Mouse (Mus musculus) fat pad, adult 2 months (tissue): ENCODE measurements around the gene Accs.
A peak's percentile ranks its signal among the peaks of the same experiment; 100 is the strongest.

ENCODE experiments used
- DNase-seq: peaks from one replicate; pipeline ENCODE4 v3.0.0-alpha.2; 2011; ENCODE audit warnings: low read depth, low spot score; ENCODE audit errors: extremely low read depth

The Accs gene

DNA sequence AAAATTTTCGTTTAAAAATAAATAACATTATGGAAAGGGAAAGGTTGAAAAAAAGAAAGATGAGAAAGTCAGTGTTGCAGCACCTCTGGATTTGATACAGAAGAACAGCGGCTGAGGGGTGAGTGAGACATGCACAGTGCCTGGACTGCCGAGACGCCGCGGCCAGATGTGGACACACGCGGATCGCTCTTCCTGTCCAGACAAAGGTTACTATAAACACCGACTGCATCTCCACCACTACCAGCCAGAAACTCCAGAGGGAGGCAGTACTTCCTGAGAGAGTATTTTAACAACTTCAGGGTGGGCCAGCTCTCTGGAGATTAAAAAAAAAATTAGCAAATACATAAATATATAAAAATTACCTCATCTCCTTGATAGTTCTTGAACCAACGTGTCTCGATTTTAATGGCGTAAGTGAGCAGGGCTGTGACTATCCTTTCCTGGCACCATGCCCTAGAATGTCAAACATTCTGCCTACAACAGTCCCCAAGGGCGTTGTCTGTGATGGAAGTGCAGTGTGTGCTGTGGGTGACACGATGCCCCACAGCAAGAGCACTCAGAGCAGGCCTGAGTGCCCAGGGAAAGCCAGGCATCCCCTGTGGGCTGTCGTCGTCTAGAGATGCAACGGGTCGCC lies 52.5 kb downstream of the Accs start:
- no peak for DNase-seq

DNA sequence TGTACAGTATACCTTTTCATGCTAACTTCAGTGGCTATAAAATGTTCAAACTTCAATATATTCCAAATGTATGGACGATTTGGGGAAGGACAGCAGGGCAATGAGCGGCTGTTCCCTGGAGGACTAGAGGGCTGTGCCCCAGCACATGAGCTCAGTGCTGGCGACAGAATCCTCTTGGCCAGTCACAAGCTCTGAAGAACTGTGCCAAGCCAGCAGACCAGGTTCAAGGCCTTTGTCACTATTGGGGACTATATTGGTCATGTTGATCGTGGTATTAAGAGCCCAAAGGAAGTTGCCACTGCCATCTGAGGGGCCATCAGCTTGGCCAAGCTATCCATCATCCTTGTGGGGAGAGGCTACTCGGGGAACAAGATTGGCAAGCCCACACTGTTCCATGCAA lies 55.4 kb downstream of the Accs start:
- DNase-seq = no peak

DNA sequence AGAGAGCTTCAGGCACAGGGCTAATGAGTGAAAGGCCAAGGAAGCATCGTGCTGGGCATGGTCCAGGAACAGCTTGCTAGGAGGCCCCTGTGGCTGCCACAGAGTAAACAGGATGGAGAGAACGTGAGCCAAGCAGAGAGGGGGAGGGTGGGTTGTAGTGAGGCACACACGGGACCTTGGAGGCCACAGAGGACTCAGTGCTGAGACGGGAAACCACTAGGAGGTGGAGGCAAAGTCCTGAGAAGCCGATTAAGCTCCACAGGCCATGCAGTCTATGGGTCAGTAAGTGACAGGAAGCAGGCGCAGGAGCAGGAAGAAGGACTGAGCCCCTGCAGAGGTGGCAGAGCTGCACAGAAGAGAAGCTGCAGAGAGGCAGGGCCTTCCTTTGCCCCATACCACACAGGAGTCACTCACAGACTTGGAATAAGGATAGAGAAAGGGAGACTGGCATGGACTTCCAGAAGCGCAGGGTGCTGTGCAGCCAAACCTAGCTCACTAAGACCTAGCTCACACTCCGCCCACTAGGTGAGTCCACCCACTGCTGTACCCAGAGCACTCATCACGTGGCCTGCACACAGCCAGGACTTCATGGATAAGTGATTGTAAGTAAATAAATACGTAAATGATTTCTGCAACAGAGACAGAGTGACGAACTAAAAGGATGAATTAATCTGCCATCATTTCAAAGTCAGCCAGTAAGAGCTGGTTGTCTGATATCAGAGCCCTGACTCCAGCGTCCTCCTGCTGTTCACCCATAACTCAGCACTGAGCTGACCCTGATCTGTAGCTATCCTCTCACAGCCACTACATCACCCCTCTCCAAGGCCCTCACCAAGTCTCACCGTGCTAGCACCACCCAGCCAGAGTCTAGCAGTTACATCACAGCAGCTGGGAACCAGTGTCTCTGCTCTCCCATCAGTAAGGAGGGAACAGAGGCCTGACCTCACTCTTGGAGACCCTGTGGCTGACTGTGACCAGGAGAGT lies 57.9 kb downstream of the Accs start:
- DNase-seq = no peak

DNA sequence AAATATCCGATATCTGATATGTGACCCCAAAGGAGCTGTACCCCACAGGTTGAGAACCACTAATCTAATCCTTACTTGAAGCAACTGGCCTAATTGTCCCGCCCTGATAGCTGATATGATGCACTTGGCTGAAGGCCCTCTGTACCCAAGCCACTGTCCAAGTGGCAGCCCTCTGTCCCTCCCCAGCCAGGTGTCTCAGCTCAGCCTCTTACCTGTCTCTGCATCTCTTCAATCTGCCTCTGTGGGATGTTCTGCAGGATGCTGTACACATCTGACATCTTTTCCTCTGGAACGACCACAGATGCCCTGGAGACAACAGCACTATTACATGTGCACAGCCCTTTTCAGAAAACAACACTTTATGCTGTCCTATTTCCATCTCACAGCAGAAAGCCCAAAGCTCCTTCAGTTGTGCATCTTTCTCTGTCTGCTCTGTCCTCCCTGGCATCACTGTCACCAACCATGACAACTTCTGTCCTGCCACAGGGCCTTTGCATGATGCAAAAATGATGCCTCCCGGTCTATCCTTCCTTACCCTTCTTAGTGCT lies 58.9 kb downstream of the Accs start:
- no peak for DNase-seq

DNA sequence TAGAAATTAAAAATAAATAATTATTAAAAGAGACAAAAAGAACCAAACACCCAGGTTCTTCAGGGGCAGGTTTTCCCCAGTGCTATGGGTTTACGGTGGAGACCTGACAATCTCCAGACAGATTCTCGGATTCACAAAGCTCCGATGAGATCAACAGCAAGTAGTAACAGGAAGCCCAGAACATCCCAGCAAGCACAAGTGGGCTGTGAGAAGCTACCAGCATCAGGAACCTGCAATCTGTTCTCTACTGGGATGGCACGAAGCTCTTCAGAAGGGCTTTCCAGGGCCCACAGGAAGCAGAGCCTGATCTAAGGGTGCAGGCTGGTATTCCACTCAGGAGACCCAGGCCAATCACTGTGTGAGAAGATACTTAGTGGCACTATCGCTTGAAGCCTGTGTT lies 61.2 kb downstream of the Accs start:
- DNase-seq = no peak

DNA sequence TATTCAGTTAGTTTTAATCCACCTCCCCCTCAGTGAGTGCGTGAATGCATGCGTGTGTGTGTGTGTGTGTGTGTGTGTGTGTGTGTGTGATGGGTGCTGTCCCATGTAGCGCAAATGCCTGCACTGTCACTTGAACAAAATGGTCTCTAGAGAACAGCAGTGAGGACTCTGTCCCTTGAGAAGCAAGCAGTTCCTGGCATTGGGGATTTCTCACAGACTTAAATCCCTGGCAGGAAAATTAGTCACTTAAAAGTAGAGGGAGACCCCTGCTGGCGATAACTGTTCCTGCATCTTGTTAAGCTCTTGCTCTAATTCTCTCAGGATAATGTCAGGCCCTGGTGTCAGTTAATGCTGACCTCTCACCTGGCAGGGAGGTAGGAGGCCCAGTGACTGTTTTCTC lies 63.6 kb downstream of the Accs start:
- DNase-seq = peak; percentile 8

DNA sequence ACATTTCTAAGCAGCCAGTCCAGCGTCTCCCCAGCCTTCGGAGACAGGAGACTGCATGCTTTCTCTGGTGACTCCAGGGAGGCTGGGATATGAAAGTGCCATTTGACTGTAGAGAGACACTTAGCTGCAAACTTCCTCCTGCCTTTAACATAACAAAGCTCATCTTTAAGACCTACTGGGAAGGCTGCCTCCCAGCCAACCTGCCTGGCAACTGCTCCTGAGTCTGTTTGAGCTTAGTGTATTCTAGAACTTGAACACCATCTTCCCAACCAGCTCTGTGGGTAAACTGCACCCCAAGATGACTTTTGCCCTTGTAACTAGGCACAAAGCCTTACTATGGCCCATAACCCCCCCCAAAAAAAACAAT lies 64.3 kb downstream of the Accs start:
- no peak for DNase-seq

DNA sequence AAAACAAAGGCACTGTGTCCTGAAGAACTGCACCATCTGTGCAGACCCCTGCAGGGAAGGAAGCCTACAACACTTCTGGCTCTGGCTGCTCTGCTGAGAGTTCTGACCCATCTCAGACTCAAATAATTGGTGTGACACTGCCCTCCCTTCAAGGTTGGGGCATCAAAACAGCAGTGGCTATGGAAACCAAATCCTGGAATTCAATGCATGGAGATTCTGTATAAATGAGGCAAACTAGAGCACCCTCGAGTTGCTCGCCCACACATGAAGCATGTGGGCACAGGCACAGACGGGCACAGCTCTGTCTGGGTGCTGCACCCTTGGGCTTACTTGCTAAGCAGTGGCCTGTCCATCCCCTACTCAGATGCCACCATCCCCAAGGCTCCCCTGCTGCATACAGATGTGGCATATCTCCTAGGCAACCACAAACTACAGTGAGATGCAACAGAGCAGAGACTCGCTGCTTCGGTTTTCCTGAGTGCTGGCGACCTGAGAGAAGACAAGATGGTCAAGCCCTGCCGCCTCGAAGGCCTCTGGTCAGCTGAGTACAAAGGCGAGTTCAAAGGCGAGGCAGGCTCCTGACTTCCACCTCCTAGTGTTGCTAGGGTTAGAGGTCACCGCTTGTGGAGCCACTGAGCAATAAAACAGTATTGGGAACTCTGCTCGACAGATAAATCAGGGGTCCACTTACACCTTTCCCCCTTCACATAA lies 64.9 kb downstream of the Accs start:
- no peak for DNase-seq

DNA sequence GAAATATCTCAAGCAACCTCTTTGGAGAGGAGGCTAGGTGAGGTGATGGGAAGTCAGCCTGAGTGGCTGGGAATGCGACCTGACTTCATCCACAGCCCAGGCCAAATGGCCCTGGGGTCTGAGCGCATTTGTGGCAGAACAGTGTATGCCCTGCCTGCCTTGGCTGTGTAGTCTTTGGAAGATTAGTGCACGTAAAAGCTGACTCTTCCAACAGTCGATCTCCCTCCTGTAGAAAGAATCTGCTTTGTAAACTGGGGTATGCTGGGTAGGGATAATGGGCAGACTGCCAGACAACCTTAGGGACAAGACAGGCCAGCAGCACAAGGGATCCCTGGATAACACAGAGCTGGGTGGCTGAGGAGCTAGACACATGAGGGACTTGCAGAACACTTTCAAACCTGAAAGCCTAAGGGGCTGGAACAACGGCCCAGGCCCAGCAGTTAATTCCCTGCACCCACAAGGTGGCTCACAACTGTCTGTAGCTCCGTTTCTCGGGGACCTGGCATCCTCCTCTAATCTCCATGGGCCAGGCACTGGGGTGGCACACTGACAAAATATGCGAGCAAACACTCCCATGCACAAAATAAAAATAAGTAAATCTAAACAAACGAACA lies 65.7 kb downstream of the Accs start:
- no peak for DNase-seq
